Mouse (Mus musculus) hematopoietic stem cell, adult 5-6 weeks (primary cell): ENCODE results near the gene Fam189a1. TPM values are rescaled to one million over a fixed set of nuclear protein-coding genes. Genes with fewer than 3 reads are reported as not detected.

Source experiments
- ATAC-seq, 2 experiments: fragments of 125-278 bp in 1 of 2; replicated peaks in 1 of 2; 2 replicates each; pipeline ENCODE4 v1.8.0; 2016 to 2017; ENCODE audit warnings: inconsistent platforms in 2 of 2, mild to moderate bottlenecking in 2 of 2, moderate number of reproducible peaks in 2 of 2, low read depth in 1 of 2, moderate TSS enrichment in 1 of 2; ENCODE audit not compliant: low FRiP score in 2 of 2, poor library complexity in 2 of 2, severe bottlenecking in 2 of 2, insufficient read depth in 1 of 2, low TSS enrichment in 1 of 2
- total RNA-seq: library from RNA; stranded (forward); fragments of 172-1452, 232-1000 nt; gene quantifications from 2 replicates; pipeline ENCODE4 v1.2.3, GENCODE M21; 2017

Fam189a1 gene
- total RNA-seq, 1 experiment from 2014 or later = not detected

DNA sequence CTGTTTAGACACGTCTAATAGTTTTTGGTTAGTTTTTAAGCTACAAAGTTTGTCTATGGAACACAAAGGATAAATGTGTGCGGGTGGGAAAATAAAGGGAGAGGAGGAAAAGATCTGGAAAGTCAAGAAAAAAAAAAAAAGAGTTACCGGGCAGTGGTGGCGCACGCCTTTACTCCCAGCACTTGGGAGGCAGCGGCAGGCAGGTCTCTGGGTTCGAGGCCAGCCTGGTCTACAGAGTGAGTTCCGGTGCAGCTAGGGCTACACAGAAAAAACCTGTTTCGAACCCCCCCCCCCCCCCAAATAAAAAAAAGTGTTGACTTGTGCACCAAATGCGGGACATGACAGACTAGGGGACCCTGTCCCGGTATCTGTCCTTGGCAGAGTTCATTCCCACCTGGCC lies 283.1 kb downstream of the Fam189a1 start:
- ATAC-seq = no peak

DNA sequence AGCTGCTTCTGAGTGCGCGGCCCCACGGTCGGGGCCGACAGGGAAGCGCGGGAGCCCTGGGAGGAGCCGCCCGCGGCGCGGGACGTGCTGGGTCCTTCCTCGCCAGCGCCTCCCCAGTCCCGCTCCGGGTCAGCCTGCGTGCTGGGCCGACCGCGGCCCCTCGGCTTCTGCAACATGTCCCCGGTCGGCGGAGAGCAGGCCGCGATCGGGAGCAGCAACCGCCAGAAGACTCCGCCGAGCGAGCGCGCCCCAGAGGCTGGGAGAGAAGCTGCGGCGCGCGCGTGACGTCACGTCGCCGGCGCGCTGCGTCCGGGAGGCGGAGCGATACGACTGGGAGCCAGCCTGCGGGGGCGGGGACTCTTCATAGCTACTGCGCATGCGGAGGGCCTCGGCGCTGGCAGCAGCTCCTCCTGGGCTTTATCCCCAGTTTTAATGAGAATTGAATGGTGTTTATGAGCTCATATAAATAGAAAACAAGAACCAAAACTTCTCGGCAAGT lies 283.6 kb downstream of the Fam189a1 start, which contains the start of gene Nsmce3:
Gene Nsmce3 (minus strand): TSS at position 255 of the 499 bp plus-strand sequence.
- peak; percentile 85 to 93 for ATAC-seq

DNA sequence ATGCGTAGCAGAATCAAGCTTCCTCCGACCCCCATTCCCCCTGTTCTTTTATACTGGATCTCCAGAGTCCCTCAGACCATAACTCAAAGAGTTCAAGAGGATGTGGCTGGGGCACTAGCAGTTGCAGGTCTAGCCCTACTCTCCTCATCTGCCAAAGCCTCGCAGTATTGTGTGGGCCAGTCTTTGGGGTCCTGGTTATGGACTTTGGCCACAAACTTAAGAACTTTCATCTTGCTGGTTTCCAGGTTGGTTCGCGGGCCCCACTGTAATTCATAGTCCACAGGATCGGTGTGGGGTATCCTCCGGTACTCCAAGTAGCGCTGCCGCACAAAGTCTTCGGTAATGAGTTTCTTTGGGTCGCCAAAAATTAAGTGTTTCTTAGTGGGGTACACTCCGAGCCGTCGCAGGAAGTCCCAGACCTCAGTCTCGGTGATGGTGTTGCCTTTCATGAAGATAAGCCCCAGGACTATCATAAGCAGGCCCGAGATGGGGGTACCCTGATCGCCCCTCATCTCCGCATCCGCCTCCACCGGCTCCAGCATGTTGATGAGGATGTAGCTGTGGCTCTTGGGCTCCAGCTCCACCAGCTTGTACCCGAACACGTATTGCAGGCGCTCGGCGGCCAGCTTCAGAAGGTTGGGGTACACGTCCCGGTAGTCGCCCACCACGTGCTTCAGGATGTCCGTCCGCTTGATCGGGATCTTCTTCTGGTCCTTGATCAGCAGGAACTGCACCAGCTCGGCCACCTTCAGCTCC lies 284.2 kb downstream of the Fam189a1 start:
- ATAC-seq = peak; percentile 23 to 54

DNA sequence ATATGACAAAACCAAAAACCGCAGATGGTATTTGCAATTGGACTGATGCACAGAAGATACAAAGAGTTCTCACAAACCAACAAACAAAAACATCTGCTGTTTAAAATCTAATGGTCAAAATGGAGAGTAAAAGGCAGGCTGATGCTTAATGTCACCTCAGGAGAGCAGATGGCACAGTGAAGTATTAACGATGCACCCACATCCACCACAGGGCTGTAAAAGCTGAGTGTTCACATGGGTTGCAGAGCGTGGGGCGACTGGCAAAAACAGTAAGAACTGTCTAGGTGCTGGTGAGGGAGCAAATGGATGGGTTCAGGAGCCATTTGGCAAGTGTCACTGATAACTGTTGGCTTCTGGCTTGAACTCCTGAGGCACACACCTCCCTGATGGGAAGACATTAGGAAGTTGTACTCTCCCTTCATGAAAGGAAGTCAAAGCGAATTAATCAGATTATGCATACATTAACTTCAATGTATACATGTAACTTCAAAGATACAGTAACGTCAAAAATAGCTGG lies 286.8 kb downstream of the Fam189a1 start:
- no peak for ATAC-seq

GRCm38 (mm10) chr7:64863538-64863937 lies 292.8 kb downstream of the Fam189a1 start:
- no peak for ATAC-seq

GRCm38 (mm10) chr7:64862978-64863377 lies 293.4 kb downstream of the Fam189a1 start:
- ATAC-seq = no peak

DNA sequence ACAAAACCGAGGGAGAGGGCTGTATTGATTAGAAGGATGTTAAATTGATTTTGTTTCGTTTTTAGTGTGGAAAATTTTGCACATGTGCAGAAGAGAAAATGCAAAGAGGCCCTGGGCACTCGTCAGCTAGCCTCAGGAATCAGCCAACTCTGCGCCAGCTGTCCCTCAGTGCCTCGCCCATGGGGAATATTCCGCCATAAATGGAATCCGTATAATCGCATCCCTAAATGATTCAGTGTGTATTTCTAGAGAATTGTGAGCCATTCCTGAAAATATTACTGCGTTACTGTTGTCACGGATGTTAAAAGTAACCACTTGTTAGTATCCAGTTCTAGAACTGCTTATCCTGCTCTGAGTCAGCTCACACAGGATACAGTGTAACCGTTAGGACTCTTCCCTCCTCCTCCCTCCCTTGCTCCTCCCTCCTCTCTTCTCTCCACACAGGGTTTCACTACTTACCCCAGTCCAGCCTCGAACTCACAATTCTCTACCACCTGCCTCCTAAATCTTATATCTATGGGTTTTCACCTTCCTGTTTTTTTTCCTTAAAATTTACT lies 299.8 kb downstream of the Fam189a1 start:
- ATAC-seq = no peak

DNA sequence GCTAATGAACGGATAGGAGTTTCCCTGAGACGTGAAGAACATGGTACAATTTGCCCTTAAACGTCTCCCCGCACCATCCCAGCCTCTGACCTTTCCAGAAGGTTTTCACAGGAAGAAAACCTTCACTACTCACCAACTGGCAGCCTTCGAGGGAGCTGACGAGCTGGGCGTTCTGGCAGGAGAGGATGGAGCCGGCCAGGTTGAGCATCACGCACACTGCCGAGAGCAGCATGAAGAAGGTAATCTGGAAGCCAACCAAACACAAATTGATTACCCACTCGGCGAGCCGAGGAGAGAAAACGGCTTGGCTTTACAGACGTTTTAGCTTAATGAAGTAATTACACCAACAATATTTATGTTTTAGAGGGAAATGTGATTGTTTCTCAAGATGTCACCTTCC lies 300.4 kb downstream of the Fam189a1 start:
- ATAC-seq = no peak

- ATAC-seq = no peak; a peak in 1 of 4 replicates
Observed at GRCm38 (mm10) chr7:64855389-64855927, 300.9 kb downstream of the Fam189a1 start.

- 0 out of 4 replicates have a peak, but pooled peaks of 1 of the 2 experiments have one; percentile 22 for ATAC-seq
Observed at GRCm38 (mm10) chr7:64850791-64851190, 305.6 kb downstream of the Fam189a1 start.

DNA sequence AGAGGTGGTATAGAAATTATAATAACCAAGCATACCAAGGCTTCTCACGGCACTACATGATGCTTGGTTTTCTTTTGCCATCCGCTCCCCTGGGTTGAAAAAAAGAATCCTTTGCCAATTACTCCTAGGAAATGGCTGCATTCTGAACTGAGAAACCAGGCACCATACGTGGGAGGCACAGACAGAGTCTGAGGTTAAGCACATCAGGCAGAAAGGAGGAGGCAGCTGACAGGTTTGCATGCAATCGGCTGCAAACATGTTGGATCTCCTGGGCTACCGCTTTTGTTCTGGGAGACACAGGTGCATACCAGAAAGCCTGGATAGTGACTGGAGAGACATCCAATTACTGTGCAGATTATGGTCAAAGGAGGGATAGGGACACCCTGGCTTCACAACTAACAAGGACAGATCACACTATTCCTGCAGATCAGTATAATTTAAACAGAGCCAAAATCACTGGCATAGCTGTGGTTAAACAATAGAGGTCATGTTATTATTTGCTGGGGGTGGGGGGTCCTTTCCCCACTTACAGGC lies 308.9 kb downstream of the Fam189a1 start:
- ATAC-seq = no peak

- no peak for ATAC-seq
Observed at GRCm38 (mm10) chr7:64846061-64846460, 310.3 kb downstream of the Fam189a1 start.

DNA sequence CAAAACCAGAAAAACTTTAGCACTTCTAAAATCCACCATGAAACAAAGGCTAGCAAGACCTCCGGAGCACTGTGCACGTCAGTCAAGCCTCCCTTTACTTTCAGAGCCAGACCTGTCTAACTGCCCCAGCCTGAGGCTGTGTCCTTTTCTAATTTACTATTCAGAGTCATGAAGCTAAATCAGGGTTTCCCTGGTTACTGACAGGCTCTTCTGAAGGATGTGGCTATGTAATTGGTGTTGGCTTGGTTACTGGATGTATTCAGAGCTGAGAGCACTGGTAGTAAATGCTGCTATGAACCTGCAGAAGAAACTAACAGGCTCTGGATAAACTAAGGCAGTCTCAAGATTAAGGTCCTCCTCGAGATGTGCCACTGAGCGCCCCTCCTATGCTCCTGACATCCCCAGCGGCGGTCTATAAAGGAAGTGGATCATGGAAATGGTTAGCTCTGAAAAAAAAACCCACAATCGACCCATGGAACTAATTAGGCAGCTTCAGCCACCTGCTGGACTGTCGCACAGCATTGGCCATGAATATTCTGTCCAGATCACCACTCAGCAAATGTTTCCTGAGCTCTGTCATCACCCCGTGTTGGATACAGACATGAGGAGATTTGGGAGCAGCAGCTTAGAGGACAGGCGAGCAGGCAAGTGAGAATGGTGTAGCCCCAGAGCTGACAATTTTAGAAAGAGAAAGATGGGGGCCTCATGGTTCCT lies 315.3 kb downstream of the Fam189a1 start:
- no peak for ATAC-seq

DNA sequence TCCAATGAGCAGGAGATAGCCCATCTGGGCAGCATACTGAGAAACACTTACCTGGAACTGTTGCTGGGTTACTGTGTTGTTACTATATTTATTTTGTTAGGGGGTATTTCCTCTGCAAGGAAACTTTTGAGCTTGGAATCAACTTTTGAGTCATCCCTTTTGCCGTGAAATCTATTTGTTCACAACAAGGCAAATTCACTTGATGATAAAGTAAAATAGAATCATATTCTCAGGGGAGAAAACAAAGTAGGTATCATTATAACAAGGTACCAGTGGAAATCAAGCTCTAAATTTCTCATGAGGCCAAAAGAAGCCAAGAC lies 315.8 kb downstream of the Fam189a1 start:
- no peak for ATAC-seq

GRCm38 (mm10) chr7:64839801-64840575 lies 316.4 kb downstream of the Fam189a1 start:
- ATAC-seq = peak; percentile 22 to 48; a peak in 1 of 4 replicates

- no peak for ATAC-seq
Observed at GRCm38 (mm10) chr7:64839281-64839680, 317.1 kb downstream of the Fam189a1 start.
